22 mouse cellular contexts compared by ENCODE assay signal in the genomic region with DNA sequence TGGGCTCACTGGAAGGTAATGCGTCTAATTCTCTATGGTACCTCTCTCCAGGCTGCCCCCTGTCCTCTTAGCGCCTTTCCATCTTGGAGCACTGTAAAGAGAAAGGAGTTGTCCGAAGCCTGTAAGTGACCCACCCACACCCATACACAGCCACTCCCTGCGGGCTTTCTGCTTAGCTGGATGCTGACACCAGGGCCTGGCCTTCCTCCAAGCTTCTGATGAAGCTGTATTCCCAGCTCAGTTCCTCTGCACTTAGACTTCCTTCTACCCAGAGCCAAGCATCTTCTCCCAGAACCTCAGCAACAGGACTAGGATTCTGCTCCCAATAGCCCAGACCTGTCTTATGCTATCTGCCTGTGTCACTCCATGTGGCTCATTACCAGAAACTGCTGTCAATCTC.
DNase-seq lines count a peak whose midpoint lies in the region; ATAC-seq lines count a peak whose summit lies in the region.
"Had no signal": no experiment of that assay in that cellular context is flagged by ENCODE, and none has a peak within 500 bp of the region (broad histone marks: within the 10 kb centered on the region; RNA-seq: fewer than 3 reads in every experiment).

No protein-coding gene starts in this region.

- H3K27ac ChIP-seq in kidney, embryonic 16.5 days (ENCODE audit: low read length), result no peak overlapping the region
- H3K27ac ChIP-seq: embryonic facial prominence, embryonic 12.5 days; kidney, postnatal 0 days; limb, embryonic 12.5 days; liver, embryonic 14.5 days; midbrain, embryonic 10.5 days had no signal

- no peak overlapping the region for H3K4me2 ChIP-seq in kidney, embryonic 16.5 days (replicated peaks; ENCODE audit: low read depth, low read length)
- H3K4me2 ChIP-seq: embryonic facial prominence, embryonic 12.5 days; heart, embryonic 12.5 days; limb, embryonic 12.5 days had no signal

- H3K9me3 ChIP-seq in kidney, embryonic 16.5 days (ENCODE audit: low read length), result no peaks in the 10 kb centered on the region
- H3K9me3 ChIP-seq: embryonic facial prominence, embryonic 12.5 days; heart, embryonic 12.5 days; limb, embryonic 12.5 days; midbrain, embryonic 10.5 days had no signal

- DNase-seq in adrenal gland, postnatal 25 days, result peak; percentile 18
- no peak for DNase-seq in adrenal gland, adult (ENCODE audit: inconsistent age in 2 of 2, low spot score in 1 of 2)
- DNase-seq in kidney, postnatal 14 days, result peak; percentile 5
- peak; percentile 5 to 17 for DNase-seq in urinary bladder, postnatal 36 days (ENCODE audit: low spot score in 2 of 2)
- DNase-seq in urinary bladder, postnatal 4 days (ENCODE audit: low spot score in 2 of 2), result no peak
- no peak for DNase-seq in spleen, postnatal 36 days (ENCODE audit: low spot score in 2 of 2)
- DNase-seq in c-Kit-positive CD71-positive TER-119-positive erythroid progenitor cells, embryonic 14.5 days (ENCODE audit: low spot score), result no peak
- DNase-seq: cerebellum, adult 2 months; layer of hippocampus, adult 9-11 months; right cerebral cortex, postnatal 25 days; thymus, postnatal 36 days had no signal

- H3K27me3 ChIP-seq in kidney, embryonic 16.5 days (ENCODE audit: insufficient read depth, low read length), result no peaks in the 10 kb centered on the region
- H3K27me3 ChIP-seq: embryonic facial prominence, embryonic 12.5 days; Patski had no signal

- no peak for ATAC-seq in kidney, embryonic 16.5 days (ENCODE audit: low FRiP score, low TSS enrichment)
- ATAC-seq: activated CD4-positive, CD25-positive, alpha-beta regulatory T cell, adult 4 months; forebrain, embryonic 16.5 days; inflammation-experienced regulatory T-cells, adult 6 months; Patski had no signal

- H3K4me1 ChIP-seq in kidney, embryonic 16.5 days (ENCODE audit: insufficient read depth, low read length), result no peaks in the 10 kb centered on the region
- H3K4me1 ChIP-seq: heart, embryonic 12.5 days; limb, embryonic 12.5 days had no signal

- WGBS in kidney, embryonic 16.5 days, result 62% methylated on average over 4 of the region's 4 CpGs

- H3K9ac ChIP-seq in kidney, embryonic 16.5 days (replicated peaks; ENCODE audit: low read length), result no peak overlapping the region
- H3K9ac ChIP-seq: embryonic facial prominence, embryonic 12.5 days; heart, embryonic 12.5 days; limb, embryonic 12.5 days; liver, embryonic 14.5 days had no signal

- no peaks in the 10 kb centered on the region for H3K36me3 ChIP-seq in kidney, embryonic 16.5 days (ENCODE audit: insufficient read depth, low read length)
- H3K36me3 ChIP-seq: embryonic facial prominence, embryonic 12.5 days; heart, embryonic 12.5 days; limb, embryonic 12.5 days; midbrain, embryonic 10.5 days had no signal

- H3K4me3 ChIP-seq in kidney, embryonic 16.5 days (ENCODE audit: low read length), result no peak overlapping the region
- H3K4me3 ChIP-seq: embryonic facial prominence, embryonic 12.5 days; heart, embryonic 12.5 days; limb, embryonic 12.5 days; midbrain, embryonic 10.5 days had no signal

Comparison
In these comparisons a context has a peak if more than half of its experiments do, and no peak if none do; other contexts are left out.
1. DNase-seq: peak in adrenal gland, postnatal 25 days (single experiment), kidney, postnatal 14 days (single experiment) and urinary bladder, postnatal 36 days (2 of 2); none in adrenal gland, adult (0 of 2), urinary bladder, postnatal 4 days (0 of 2), spleen, postnatal 36 days (0 of 2) and c-Kit-positive CD71-positive TER-119-positive erythroid progenitor cells, embryonic 14.5 days (single experiment).